Mouse (Mus musculus) liver, embryonic 14 days (tissue): ENCODE data around the gene Zfp78. TPM values are rescaled to one million over a fixed set of nuclear protein-coding genes. Genes with fewer than 3 reads are reported as not detected.

Experiments used
- polyA plus RNA-seq: library from polyadenylated mRNA; depleted of rRNA; stranded (reverse); fragments of >200 nt; gene quantifications from 2 replicates; pipeline ENCODE4 v1.2.3, GENCODE M21; 2012; rRNA removed

Zfp78 gene
- polyA plus RNA-seq, result 0.52 and 0.76 TPM in 2 replicates

DNA sequence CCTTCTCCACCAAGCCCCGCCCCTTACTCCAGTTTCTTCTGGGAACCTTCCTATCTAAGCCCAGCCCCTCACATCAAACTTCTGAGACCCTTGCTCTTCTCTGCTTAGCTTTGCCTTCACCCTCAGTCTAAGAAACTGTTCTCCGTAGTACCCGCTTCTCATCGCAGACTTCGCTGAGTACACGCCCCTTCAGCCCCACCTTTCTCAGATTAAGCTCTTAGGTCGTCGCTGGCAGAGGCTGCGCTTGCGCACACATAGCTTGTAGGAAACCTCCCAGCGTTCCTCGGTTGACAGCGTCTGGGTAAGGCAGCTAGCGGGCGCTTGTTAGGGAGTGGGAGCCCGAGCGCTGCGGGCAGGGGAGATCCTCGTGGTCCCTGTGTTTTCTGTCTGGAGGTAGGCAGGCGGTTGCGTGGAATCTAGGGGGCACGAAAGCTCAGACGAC, at the start of gene Zfp78:
TSS of gene Zfp78 (plus strand) at position 234 of the 442 bp plus-strand sequence.

DNA sequence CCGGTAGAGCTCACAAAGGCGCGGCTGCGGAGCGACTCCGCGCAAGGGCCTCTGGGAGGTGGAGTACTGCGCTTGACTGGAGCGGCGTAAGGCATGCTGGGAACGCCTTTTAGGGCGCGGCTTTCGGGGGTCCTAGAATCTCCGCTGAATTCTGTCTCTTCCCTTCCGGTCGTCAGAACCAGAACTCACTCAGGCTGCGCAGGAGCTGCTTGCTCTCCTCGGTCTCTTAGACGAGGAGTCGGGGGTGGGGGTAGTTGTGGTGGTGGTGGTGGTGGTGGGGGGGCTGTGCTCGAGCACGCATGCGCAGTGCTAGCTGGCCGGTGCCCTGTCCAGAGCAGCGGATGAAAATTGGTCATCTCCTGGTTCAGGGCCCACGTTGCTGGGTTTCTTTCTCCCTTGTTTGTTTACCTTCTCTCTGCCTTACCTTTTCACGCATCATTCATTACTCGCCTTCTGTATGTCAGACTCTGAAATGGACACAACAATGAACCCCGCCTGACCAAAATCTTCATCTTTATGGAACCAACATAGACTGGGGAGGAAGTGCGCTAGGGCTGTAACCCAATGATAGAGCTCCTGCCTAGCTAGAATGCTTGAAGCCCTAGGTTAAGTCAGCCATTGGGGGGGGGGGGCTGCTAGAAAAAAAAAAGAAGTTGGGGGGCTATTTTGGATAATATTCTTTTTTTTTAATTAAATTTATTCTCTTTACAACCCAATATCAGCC, 31.7 kb upstream of the Zfp78 start, which contains the start of gene Zfp583:
TSS of gene Zfp583 (minus strand) at position 53 of the 724 bp plus-strand sequence.

DNA sequence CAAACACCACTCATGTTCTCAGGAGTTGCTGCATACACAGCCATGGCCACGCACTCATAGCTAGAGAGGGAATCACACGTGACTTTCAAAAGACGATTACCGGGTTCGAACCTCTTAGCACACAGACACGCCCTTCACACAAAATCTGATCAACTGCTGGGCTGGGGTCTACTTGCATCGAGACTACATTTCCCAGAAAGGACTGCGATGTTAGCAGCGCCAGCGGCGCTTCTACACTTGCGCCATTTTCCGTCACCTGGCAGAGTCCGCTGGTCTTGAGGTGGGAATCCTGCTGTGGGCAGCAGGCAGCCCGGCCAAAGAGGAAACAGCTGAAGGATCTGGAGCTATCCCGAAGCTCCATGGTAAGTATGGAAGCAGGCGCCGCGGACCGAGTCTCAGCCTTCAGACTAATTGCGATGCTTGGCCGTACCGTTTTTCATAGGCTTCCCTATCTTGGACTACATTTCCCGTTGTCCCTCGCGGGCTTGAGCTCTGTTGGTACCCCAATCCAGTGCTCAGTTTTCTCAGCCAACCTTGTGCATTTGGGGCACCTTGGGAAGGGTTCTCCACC, 19.5 kb upstream of the Zfp78 start, which contains the start of gene Gm3854:
TSS of gene Gm3854 (plus strand) at position 259 of the 571 bp plus-strand sequence.

DNA sequence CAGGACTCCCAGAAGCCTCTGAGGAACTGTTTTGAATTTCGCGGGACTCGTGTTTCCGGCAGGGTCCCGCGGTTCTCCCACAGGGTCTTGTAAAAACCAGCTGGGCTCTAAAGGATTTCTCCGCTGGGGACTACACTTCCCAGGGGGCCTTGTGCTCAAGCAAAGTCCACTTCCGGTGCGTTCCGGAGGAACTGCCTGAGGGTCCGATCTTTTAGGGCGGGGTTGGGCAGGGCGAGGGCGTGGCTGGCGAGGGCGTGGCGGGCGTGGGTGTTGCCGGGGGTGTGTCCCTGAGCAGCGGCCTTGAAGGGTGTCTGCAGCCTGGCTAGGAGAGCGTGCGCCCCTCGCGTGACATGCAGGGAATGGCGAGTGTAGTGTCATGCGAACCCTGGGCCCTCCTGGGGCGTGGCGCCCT, 20.0 kb downstream of the Zfp78 start, which contains the start of gene Zfp28:
TSS of gene Zfp28 (plus strand) at position 252 of the 412 bp plus-strand sequence.

DNA sequence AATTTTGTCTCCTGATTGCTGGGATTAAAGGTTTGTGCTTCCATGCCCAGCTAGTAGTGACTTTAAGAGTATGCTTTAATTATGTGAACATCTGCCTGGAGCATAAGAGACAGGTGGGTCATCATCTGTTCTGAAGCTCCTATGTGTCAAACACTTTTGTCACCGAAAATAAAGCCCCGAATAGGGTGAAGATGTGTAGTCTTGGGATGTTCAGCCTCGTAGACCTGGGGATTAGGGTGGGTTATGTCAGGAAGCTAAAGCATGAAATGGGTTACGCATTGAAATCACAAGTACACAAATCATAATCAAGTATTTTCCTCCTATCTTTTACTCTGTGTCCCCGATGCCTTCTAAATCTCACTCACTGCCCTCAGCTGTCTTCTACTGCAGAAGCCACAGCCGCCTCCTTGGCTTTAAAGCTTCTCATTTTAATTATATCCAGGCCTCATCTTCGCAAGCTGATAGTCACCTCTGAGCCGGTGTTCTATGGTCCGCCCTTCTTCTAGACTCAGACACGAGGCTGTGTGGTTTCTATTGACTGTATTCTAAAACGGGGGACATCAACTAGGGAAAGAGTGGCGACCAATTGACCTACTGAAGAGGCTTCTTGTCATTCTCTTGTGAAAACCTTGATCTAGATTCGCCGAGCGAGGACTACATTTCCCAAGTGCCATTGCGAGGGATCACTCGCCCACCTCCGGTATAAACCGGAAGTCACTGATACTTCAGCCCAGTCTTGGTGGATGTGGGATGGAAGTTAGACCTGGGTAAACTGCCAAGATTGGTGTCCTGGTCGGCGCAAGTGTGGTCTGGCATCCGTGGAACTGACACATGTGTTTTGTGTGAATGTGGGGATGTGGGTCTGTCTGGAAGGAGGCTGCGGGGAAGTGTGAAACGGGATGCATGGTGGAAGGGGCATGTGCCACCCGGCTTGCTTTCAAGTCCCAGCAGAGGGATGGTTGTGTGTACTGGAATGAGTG, 35.2 kb downstream of the Zfp78 start, which contains the start of gene Smim17:
TSS of gene Smim17 (plus strand) at position 720 of the 980 bp plus-strand sequence.

DNA sequence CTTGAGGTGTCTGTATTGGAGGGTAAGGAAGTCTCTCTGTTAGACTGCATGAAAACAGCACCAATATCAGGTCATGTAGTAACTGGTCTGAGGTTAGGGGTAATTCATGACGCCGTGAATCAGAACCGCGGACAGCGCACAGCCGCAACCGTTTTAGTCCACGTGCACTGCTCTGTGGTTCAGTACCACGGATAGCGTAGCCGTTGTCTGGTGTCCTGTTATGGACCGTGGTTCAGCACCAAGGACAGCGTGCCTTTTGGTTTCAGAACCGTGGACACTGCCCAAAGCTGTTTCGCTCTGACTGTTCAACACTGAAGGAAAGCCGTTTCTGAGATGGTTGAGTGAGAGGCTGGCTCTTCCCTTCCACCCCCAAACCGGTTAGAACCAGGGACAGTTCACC, 47.0 kb downstream of the Zfp78 start, which contains the start of gene Gm20715:
TSS of gene Gm20715 (plus strand) at position 235 of the 400 bp plus-strand sequence.

Other genes with a start within 250 kb of the Zfp78 start
- gene Zfp787, start 207.3 kb upstream of the Zfp78 start, polyA plus RNA-seq, result 11.7 and 12.9 TPM in 2 replicates
- gene Zfp444, start 191.1 kb upstream of the Zfp78 start, polyA plus RNA-seq, result 9.4 and 10.4 TPM in 2 replicates
- gene Galp, start 166.2 kb upstream of the Zfp78 start, polyA plus RNA-seq, result not detected in 2 replicates
- not detected in 2 replicates for gene Zscan5b, start 141.0 kb upstream of the Zfp78 start, polyA plus RNA-seq
- gene Epp13, start 110.6 kb upstream of the Zfp78 start, polyA plus RNA-seq, result not detected in 2 replicates
- gene Zfp667, start 76.7 kb upstream of the Zfp78 start, polyA plus RNA-seq, result 2.5 and 2.8 TPM in 2 replicates
- 0.62 and 0.70 TPM in 2 replicates for gene Zfp583, start 32.0 kb upstream of the Zfp78 start, polyA plus RNA-seq
- 0.17 and 0.20 TPM in 2 replicates for gene Gm3854, start 19.5 kb upstream of the Zfp78 start, polyA plus RNA-seq
- gene Zfp28, start 20.0 kb downstream of the Zfp78 start, polyA plus RNA-seq, result 0.78 and 1.0 TPM in 2 replicates
- gene Smim17, start 35.4 kb downstream of the Zfp78 start, polyA plus RNA-seq, result 0.11 TPM in 1 of 2 replicates, not detected in the other
- gene Gm20715, start 47.0 kb downstream of the Zfp78 start, polyA plus RNA-seq, result 0.01 TPM in 1 of 2 replicates, not detected in the other
- not detected in 2 replicates for gene Olfr1344, start 75.4 kb downstream of the Zfp78 start, polyA plus RNA-seq
- gene Olfr1336, start 92.9 kb downstream of the Zfp78 start, polyA plus RNA-seq, result not detected in 2 replicates
- gene Olfr1346, start 103.8 kb downstream of the Zfp78 start, polyA plus RNA-seq, result not detected in 2 replicates
- not detected in 2 replicates for gene Olfr5, start 123.7 kb downstream of the Zfp78 start, polyA plus RNA-seq
- not detected in 2 replicates for gene Olfr1347, start 136.5 kb downstream of the Zfp78 start, polyA plus RNA-seq
- gene Olfr1348, start 145.5 kb downstream of the Zfp78 start, polyA plus RNA-seq, result not detected in 2 replicates
- gene Olfr1349, start 159.7 kb downstream of the Zfp78 start, polyA plus RNA-seq, result not detected in 2 replicates
- not detected in 2 replicates for gene Olfr1350, start 201.6 kb downstream of the Zfp78 start, polyA plus RNA-seq